Mouse (Mus musculus): Measurements from ENCODE around the gene Ctbp2. TPM values are rescaled to one million over a fixed set of nuclear protein-coding genes. Genes with fewer than 3 reads are reported as not detected.

Ctbp2 gene
- polyA plus RNA-seq (2012; ENCODE audit: insufficient read depth, insufficient read length, low replicate concordance, missing spikeins) = not detected in 2 replicates

- 2% methylated on average over 59 of the region's 59 CpGs for WGBS
- peak within 1 kb of the TSS; percentile 76 for H3K27ac ChIP-seq (ENCODE audit: insufficient read depth, low read depth, low read length)
- peak; percentile 53; the same call in 1 of the 2 replicates for TF ChIP-seq CTCF (IDR thresholded peaks at IDR 0.05; ENCODE audit: insufficient read depth, low read depth, low read length)
- TF ChIP-seq POLR2A (IDR thresholded peaks at IDR 0.05; ENCODE audit: insufficient read depth, low read depth, low read length) = no peak; the same call in 1 of the 2 replicates
- H3K4me1 ChIP-seq (ENCODE audit: control insufficient read depth, insufficient read depth, low read length) = peaks cover 12% of the 10 kb centered on the region
- peak within 1 kb of the TSS; percentile 87 for H3K4me3 ChIP-seq (ENCODE audit: insufficient read depth, low read depth, low read length)
These were observed at the start of gene Ctbp2 for GRCm38 (mm10) chr7:133123999-133124700. TSS of gene Ctbp2 (minus strand) at chr7:133124354.

DNA sequence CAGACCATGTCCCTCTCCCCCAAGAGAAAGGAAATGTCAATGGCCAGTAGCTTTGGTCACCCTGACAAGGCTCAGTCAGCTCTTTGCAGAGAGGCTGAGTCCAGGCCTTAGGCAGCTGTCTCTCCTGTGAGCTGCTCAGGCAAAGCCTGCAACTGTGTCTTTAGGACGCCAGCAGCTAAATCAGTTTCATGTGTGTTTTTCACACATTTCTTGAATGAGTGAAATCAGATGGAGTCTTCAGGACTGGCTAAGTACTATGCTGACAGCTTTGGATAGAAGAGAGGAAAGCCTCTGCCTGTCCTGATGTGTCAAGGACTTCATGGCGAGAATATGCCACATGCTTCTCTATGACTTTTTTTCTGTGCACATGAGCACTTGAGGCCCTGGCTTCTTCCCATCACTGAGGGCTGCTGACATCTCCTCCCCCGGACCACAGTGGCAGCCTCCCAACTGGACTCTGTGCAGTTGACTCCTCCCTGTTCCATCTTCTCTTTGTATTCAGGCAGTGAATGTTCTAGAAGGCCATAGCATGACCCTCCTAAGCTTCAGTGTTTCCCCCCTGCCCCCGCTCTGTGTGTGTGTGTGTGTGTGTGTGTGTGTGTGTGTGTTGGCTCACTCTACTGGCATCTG, 47.4 kb upstream of the Ctbp2 start:
- TF ChIP-seq POLR2A (IDR thresholded peaks at IDR 0.05; ENCODE audit: insufficient read depth, low read depth, low read length) (no peak), CTCF (IDR thresholded peaks at IDR 0.05; ENCODE audit: insufficient read depth, low read depth, low read length) (no peak)
- H3K4me1 ChIP-seq (ENCODE audit: control insufficient read depth, insufficient read depth, low read length) = peaks cover 3% of the 10 kb centered on the region; the same call in 1 of the 2 replicates
- H3K27ac ChIP-seq (ENCODE audit: insufficient read depth, low read depth, low read length) = no peak overlapping the region
- WGBS = 87% methylated on average over 4 of the region's 4 CpGs
- no peak overlapping the region for H3K4me3 ChIP-seq (ENCODE audit: insufficient read depth, low read depth, low read length)

DNA sequence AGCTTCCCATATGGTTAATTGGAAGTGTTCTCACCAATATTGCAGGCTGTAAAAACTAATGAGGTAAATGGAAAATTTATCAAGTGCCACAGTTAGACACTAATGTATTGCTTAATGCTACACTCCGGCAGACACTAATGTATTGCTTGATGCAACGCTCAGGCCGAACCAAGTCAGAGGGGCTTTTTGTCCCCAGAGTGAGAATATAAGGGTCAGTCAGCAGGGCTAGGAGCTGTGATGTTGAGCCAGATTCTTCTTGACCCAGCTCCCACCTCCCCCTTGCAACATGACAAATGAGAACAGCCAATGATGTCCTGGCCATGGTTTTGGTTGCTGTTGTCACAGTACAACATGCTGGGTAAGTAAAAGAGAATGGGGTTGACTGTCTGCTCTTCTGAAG, 44.8 kb upstream of the Ctbp2 start:
- WGBS = 97% methylated on average over 3 of the region's 3 CpGs
- Histone ChIP-seq H3K4me3 (ENCODE audit: insufficient read depth, low read depth, low read length) (no peak overlapping the region), H3K4me1 (ENCODE audit: control insufficient read depth, insufficient read depth, low read length) (0 out of 2 replicates have a peak, but pooled peaks cover 1% of the 10 kb centered on the region), H3K27ac (ENCODE audit: insufficient read depth, low read depth, low read length) (no peak overlapping the region)
- TF ChIP-seq CTCF (IDR thresholded peaks at IDR 0.05; ENCODE audit: insufficient read depth, low read depth, low read length) (no peak), POLR2A (IDR thresholded peaks at IDR 0.05; ENCODE audit: insufficient read depth, low read depth, low read length) (no peak)

DNA sequence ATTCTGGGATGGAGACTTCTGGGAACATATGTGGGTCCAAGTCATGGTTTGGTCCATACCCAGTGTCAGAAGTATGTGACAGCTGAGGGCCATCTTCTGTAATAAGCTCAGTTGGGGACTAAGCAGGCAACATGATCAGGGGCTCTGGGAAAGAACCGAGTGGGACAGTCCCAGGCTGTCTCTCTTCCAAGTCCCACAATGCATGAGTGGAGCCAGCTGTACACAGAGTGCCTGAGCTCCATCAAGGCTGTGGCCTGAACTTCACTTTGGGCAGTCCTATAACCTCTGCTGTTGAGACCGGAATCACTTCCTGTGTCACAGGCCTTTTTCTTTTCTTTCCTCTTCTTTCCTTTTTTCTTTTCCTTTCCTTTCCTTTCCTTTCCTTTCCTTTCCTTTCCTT, 43.7 kb upstream of the Ctbp2 start:
- 0 out of 2 replicates have a peak, but pooled peaks cover 2% of the 10 kb centered on the region for H3K4me1 ChIP-seq (ENCODE audit: control insufficient read depth, insufficient read depth, low read length)
- TF ChIP-seq CTCF (IDR thresholded peaks at IDR 0.05; ENCODE audit: insufficient read depth, low read depth, low read length) (no peak), POLR2A (IDR thresholded peaks at IDR 0.05; ENCODE audit: insufficient read depth, low read depth, low read length) (no peak)
- H3K27ac ChIP-seq (ENCODE audit: insufficient read depth, low read depth, low read length) = no peak overlapping the region
- no peak overlapping the region for H3K4me3 ChIP-seq (ENCODE audit: insufficient read depth, low read depth, low read length)
- WGBS = 80% methylated on average over 2 of the region's 2 CpGs

GRCm38 (mm10) chr7:133164770-133165169, 40.6 kb upstream of the Ctbp2 start:
- no peak overlapping the region for H3K4me3 ChIP-seq (ENCODE audit: insufficient read depth, low read depth, low read length)
- H3K4me1 ChIP-seq (ENCODE audit: control insufficient read depth, insufficient read depth, low read length) = 0 out of 2 replicates have a peak, but pooled peaks cover 2% of the 10 kb centered on the region
- no peak overlapping the region for H3K27ac ChIP-seq (ENCODE audit: insufficient read depth, low read depth, low read length)
- TF ChIP-seq CTCF (IDR thresholded peaks at IDR 0.05; ENCODE audit: insufficient read depth, low read depth, low read length) = no peak
- no peak for TF ChIP-seq POLR2A (IDR thresholded peaks at IDR 0.05; ENCODE audit: insufficient read depth, low read depth, low read length)
- WGBS = 23% methylated on average over 2 of the region's 2 CpGs

DNA sequence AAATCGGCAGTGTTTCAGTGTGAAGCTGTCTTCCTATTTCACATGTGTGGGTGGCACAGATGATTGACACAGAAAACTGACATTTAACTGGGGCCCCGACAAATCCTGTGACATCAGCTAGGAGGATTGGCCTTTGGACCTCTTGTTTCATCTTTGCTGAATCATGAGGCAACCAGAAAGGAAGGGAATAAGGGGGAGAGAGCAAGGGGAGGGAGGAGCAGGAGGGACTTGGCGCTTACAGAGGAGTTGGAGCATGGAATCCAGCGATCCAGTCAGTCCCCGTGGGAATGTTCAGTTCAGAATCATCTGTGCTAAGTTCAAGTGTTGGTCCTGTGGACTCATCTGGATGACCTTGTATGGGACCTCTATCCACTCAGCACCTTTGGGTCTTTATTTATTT, 38.9 kb upstream of the Ctbp2 start:
- no peak overlapping the region for H3K4me3 ChIP-seq (ENCODE audit: insufficient read depth, low read depth, low read length)
- no peak overlapping the region for H3K27ac ChIP-seq (ENCODE audit: insufficient read depth, low read depth, low read length)
- WGBS = 58% methylated on average over 5 of the region's 5 CpGs
- 0 out of 2 replicates have a peak, but pooled peaks cover 2% of the 10 kb centered on the region for H3K4me1 ChIP-seq (ENCODE audit: control insufficient read depth, insufficient read depth, low read length)
- no peak for TF ChIP-seq POLR2A (IDR thresholded peaks at IDR 0.05; ENCODE audit: insufficient read depth, low read depth, low read length)
- no peak for TF ChIP-seq CTCF (IDR thresholded peaks at IDR 0.05; ENCODE audit: insufficient read depth, low read depth, low read length)

- H3K27ac ChIP-seq (ENCODE audit: insufficient read depth, low read depth, low read length) = no peak overlapping the region
- TF ChIP-seq CTCF (IDR thresholded peaks at IDR 0.05; ENCODE audit: insufficient read depth, low read depth, low read length) (no peak), POLR2A (IDR thresholded peaks at IDR 0.05; ENCODE audit: insufficient read depth, low read depth, low read length) (no peak)
These were observed 38.0 kb upstream of the Ctbp2 start for GRCm38 (mm10) chr7:133162131-133162530.

GRCm38 (mm10) chr7:133161362-133162080, 37.4 kb upstream of the Ctbp2 start:
- WGBS = 87% methylated on average over 7 of the region's 7 CpGs
- TF ChIP-seq CTCF (IDR thresholded peaks at IDR 0.05; ENCODE audit: insufficient read depth, low read depth, low read length) (no peak), POLR2A (IDR thresholded peaks at IDR 0.05; ENCODE audit: insufficient read depth, low read depth, low read length) (no peak)
- Histone ChIP-seq H3K27ac (ENCODE audit: insufficient read depth, low read depth, low read length) (no peak overlapping the region), H3K4me3 (ENCODE audit: insufficient read depth, low read depth, low read length) (no peak overlapping the region), H3K4me1 (ENCODE audit: control insufficient read depth, insufficient read depth, low read length) (0 out of 2 replicates have a peak, but pooled peaks cover 2% of the 10 kb centered on the region)

More at GRCm38 (mm10) chr7:133162131-133162530, 38.0 kb upstream of the Ctbp2 start:
- H3K4me3 ChIP-seq (ENCODE audit: insufficient read depth, low read depth, low read length) = no peak overlapping the region
- WGBS = 81% methylated on average over 2 of the region's 2 CpGs
- H3K4me1 ChIP-seq (ENCODE audit: control insufficient read depth, insufficient read depth, low read length) = 0 out of 2 replicates have a peak, but pooled peaks cover 2% of the 10 kb centered on the region

All from olfactory bulb, adult 2 months (tissue).